Mouse (Mus musculus) testis, postnatal 10 days (tissue): ENCODE measurements around the gene Mthfd2.
A peak's percentile ranks its signal among the peaks of the same experiment; 100 is the strongest.

Experiments
- DNase-seq: peaks from one replicate; pipeline ENCODE4 v3.0.0; 2021; ENCODE audit warnings: low spot score

Gene Mthfd2

GRCm38 (mm10) chr6:83327591-83328190 is 2.0 kb upstream of the Mthfd2 start:
- DNase-seq, result no peak

DNA sequence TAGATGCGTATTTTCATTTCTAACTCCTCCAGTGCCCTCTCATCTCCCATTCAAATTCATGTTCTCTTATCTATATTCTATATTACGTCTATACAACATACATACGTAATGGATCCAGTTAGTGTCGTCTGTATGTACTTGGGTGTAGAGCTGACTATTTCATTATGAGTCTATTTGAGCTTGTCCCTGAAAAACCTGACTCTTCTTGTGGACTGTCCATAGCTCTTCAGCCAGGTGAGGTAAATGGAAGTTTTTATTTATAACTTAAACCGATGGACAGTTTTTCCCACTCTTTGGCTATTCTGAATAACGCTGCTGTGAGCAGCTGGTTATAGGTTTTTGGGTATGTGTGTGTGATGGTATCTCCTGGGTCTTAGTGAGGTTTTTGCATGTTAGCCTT is 1.1 kb upstream of the Mthfd2 start:
- no peak for DNase-seq

DNA sequence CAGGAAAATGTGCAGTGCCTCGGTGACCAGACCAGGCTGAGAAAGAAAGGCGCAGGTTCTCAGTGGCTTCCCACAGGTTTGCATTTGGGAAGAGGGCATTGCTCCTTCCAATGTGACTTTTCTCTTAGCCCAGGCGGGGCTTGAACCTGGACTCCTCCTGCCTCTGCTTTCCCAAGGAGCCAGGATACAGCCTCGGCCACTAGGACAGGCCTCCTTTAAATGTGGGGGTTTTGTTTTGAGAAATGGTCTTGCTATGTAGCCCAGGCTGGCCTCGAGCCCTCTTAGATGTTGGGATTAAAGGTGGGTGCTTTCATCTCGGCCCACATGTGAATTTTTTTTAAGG is 657 bp upstream of the Mthfd2 start:
- no peak for DNase-seq

GRCm38 (mm10) chr6:83323652-83324419 is 1.9 kb downstream of the Mthfd2 start:
- DNase-seq, result no peak

GRCm38 (mm10) chr6:83322794-83323193 is 2.9 kb downstream of the Mthfd2 start:
- DNase-seq, result no peak

DNA sequence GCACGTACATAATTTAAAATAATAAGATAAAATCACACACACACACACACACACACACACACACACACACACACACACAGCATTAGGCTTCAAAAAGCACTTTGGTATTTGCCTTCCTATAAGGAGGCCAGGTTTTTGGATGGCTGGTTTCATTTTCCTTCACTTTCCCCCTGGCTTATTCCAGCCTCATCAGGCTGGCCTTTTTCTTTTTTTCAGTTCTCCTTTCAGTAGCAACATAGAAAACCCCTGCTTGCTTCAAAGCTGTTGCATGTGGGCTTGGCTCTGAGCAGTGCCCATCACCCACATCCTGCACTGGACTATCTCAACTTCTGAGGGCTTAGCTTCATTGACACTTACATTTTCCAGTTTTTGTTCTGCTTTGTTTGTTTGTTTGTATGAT is 3.8 kb downstream of the Mthfd2 start:
- DNase-seq, result no peak

GRCm38 (mm10) chr6:83317108-83317741 is 8.5 kb downstream of the Mthfd2 start:
- DNase-seq, result peak; percentile 95

- DNase-seq, result no peak
Measured at GRCm38 (mm10) chr6:83316022-83316421, 9.7 kb downstream of the Mthfd2 start.

DNA sequence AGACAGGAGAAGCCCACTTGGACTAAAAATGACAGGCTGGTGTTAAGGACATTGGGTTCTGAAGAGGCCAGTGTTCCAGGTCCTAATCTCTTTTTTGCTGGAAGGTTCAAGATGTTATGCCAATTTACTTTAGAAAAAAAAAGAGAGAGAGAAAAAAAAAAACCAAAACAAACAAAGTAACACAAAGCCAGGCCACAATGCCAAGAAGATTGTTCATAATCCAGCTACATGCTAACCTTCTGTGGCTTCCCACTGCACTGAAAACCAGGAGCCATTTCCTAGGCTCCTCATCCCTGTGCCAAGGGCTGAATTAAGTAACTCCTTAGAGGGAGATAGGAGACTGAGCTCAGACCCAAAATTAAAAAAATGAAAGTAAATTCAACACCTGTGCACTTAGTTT is 10.4 kb downstream of the Mthfd2 start:
- DNase-seq, result no peak

- no peak for DNase-seq
Measured at GRCm38 (mm10) chr6:83312514-83312913, 13.2 kb downstream of the Mthfd2 start.

DNA sequence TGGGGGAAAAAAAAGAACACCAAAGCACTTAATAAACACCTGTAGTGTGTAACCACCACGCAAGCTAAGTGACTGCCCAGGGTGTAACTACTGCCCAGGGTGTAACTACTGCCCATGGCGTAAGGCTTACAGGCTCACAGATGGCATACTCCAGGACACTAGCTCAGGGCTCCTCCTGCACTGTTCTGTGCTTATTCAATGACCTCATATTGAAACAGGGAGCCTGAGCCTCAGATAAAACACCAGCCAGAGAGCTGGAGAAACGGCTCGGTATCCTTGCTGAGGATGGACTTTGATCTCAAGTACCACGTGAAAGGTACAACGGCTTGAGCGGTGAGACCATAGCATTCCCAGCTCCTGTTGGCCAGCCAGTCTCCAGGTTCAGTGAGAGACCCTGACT is 13.7 kb downstream of the Mthfd2 start:
- no peak for DNase-seq

- no peak for DNase-seq
Measured at GRCm38 (mm10) chr6:83311206-83311605, 14.5 kb downstream of the Mthfd2 start.

GRCm38 (mm10) chr6:83309017-83309416 is 16.7 kb downstream of the Mthfd2 start:
- no peak for DNase-seq

DNA sequence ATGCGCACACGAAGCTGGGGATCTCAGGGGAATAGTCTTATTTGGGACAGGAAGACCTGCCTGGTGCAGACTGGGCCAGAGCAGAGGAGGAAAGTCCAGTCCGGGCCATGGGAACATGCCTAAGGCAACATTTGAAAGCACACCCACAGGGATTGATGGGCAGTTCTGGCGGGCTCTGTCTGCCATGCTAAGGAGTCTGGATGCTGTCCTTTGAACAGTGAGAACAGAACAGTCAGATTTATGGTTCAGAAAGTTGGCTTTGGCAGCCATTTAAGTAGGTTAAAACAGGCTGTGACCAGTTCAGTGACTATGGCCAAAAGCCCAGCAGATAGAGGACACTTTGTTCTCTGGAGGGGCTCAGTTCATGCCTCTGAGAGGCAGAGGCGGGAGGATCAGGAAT is 23.4 kb downstream of the Mthfd2 start:
- DNase-seq, result no peak

GRCm38 (mm10) chr6:83301294-83301693 is 24.4 kb downstream of the Mthfd2 start:
- no peak for DNase-seq

- no peak for DNase-seq
Measured at GRCm38 (mm10) chr6:83300447-83301229, 25.1 kb downstream of the Mthfd2 start.

- DNase-seq, result no peak
Measured at GRCm38 (mm10) chr6:83280256-83280955, 45.3 kb downstream of the Mthfd2 start.

DNA sequence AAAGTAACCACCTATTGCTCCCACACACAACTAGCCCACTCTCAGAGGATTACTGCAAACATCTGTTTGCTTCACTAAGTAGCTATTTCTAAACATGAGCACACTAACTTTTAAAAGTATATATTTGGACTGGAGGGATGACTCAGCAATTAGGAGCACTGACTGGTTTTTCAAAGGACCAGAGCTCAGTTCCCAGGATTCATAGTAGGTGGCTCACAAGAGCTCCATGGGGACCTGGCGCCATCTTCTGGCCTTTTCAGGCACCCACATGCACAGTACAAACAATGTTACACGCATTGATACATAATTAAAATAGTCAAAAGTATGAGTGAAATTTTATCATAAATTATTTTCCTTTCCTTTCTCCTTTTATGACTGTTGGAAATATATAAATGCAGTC is 46.8 kb downstream of the Mthfd2 start:
- DNase-seq, result peak; percentile 69

- no peak for DNase-seq
Measured at GRCm38 (mm10) chr6:83277151-83277550, 48.6 kb downstream of the Mthfd2 start.

- DNase-seq, result no peak
Measured at GRCm38 (mm10) chr6:83273733-83274132, 52.0 kb downstream of the Mthfd2 start.

GRCm38 (mm10) chr6:83268144-83269010 is 57.3 kb downstream of the Mthfd2 start:
- peak; percentile 94 for DNase-seq
